Mouse (Mus musculus) hindbrain, embryonic 11.5 days (tissue): ENCODE measurements at regions not wholly inside any gene's neighbourhood (a gene's known extent, or its start where the extent isn't known, plus 50 kb on each side); places are given as distances from the start of the nearest gene placed in this dataset.

Source experiments
- ATAC-seq: fragments of 200-750 bp; cut with Nextera tagmentation; 2 replicates; pipeline ENCODE4 v1.8.0; 2017; ENCODE audit warnings: mild to moderate bottlenecking, moderate TSS enrichment, moderate library complexity; ENCODE audit not compliant: low FRiP score
- DNase-seq: peaks from one replicate; pipeline ENCODE4 v3.0.0-alpha.2; 2015; ENCODE audit warnings: low spot score
- H3K27ac ChIP-seq: fragments of 300-500 bp; sonication (generic); 2 replicates; pipeline ENCODE4 v1.5.1; 2014; ENCODE audit warnings: mild to moderate bottlenecking, low read depth, low read length
- H3K27me3 ChIP-seq: fragments of 300-500 bp; sonication (generic); 2 replicates; pipeline ENCODE4 v1.6.1; 2014; ENCODE audit warnings: mild to moderate bottlenecking, low read length, moderate library complexity, mixed read lengths; ENCODE audit not compliant: control insufficient read depth, insufficient read depth
- H3K36me3 ChIP-seq: fragments of 300-500 bp; sonication (generic); 2 replicates; pipeline ENCODE4 v1.6.1; 2014; ENCODE audit warnings: mild to moderate bottlenecking, low read length, moderate library complexity, mixed read lengths; ENCODE audit not compliant: control insufficient read depth, insufficient read depth
- H3K4me1 ChIP-seq: fragments of 300-500 bp; sonication (generic); replicated peaks from 2 replicates; pipeline ENCODE4 v1.6.1; 2014; ENCODE audit warnings: low read length, mixed read lengths; ENCODE audit not compliant: control insufficient read depth, insufficient read depth
- H3K4me2 ChIP-seq: fragments of 300-500 bp; sonication (generic); replicated peaks from 2 replicates; pipeline ENCODE4 v1.6.1; 2014; ENCODE audit warnings: mild to moderate bottlenecking, low read depth, low read length
- H3K4me3 ChIP-seq: fragments of 300-500 bp; sonication (generic); 2 replicates; pipeline ENCODE4 v1.5.1; 2014; ENCODE audit warnings: low read depth, low read length
- H3K9ac ChIP-seq: fragments of 300-500 bp; sonication (generic); 2 replicates; pipeline ENCODE4 v1.6.1; 2014; ENCODE audit warnings: low read depth, low read length
- H3K9me3 ChIP-seq: fragments of 300-500 bp; sonication (generic); 2 replicates; pipeline ENCODE4 v1.6.1; 2016; ENCODE audit warnings: low read length; ENCODE audit not compliant: control insufficient read depth
- WGBS: fragments of 180-500 bp; shearing (Covaris S2); extraction: QIAGEN DNeasy Blood & Tissue Kit; methylation state at CpG from one replicate; pipeline ENCODE4 v1.1.7; 2014; 5-methylcytosine and 5-hydroxymethylcytosine counted together

DNA sequence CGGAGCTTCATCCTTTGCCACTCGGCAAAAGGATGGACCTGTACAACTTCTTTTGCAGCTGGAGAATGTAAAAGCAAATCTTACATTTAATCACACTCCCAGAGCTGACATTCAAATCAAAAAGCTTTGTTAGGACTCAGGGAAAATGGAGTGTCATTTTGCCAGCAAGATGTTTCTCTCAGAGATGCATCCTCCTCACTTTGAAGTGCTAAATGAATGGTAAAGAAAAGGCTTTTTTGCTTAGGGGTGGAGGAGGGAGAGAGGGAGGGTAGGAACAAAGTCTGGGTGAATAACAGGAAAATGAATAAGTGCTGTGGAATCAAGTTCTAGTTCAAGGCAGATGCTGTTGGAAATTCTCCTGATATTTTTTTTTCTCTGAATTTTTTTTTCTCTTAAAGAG, 53.4 kb upstream of the Gria1 start:
- WGBS = 94% methylated on average over 2 of the region's 2 CpGs
- ATAC-seq = no peak
- no peak overlapping the region for H3K9ac ChIP-seq
- H3K4me2 ChIP-seq = no peak overlapping the region
- H3K36me3 ChIP-seq = no peaks in the 10 kb centered on the region
- H3K9me3 ChIP-seq = no peaks in the 10 kb centered on the region
- no peaks in the 10 kb centered on the region for H3K4me1 ChIP-seq
- no peak overlapping the region for H3K4me3 ChIP-seq
- no peak for DNase-seq
- no peak overlapping the region for H3K27ac ChIP-seq
- no peaks in the 10 kb centered on the region for H3K27me3 ChIP-seq
